Mouse (Mus musculus) urinary bladder, adult 2 months (tissue): ENCODE measurements at regions not wholly inside any gene's neighbourhood (a gene's known extent, or its start where the extent isn't known, plus 50 kb on each side); places are given as distances from the start of the nearest gene placed in this dataset.
"Not testable (repeated sequence)": the region's sequence is repeated elsewhere in the genome, so short reads cannot be mapped to it uniquely, and the experiment has no call there.

Experiments used
- DNase-seq: peaks from one replicate; pipeline ENCODE4 v3.0.0; 2022; ENCODE audit warnings: low spot score

- no peak for DNase-seq
Observed at GRCm38 (mm10) chr6:50822236-50823151, 168.3 kb upstream of the Npvf start.

- DNase-seq = no peak
Observed at GRCm38 (mm10) chr6:50823220-50823910, 169.1 kb upstream of the Npvf start.

GRCm38 (mm10) chr6:50824466-50824865 lies 170.2 kb upstream of the Npvf start:
- DNase-seq = no peak

GRCm38 (mm10) chr6:50831725-50832124 lies 177.5 kb upstream of the Npvf start:
- DNase-seq = no peak

- no peak for DNase-seq
Observed at GRCm38 (mm10) chr6:50835997-50836625, 181.9 kb upstream of the Npvf start.

GRCm38 (mm10) chr6:50840826-50841225 lies 186.6 kb upstream of the Npvf start:
- no peak for DNase-seq

- not testable (repeated sequence) for DNase-seq
Observed at GRCm38 (mm10) chr6:50845246-50845645, 191.0 kb upstream of the Npvf start.

GRCm38 (mm10) chr6:50846740-50847516 lies 192.7 kb upstream of the Npvf start:
- no peak for DNase-seq

- DNase-seq = no peak
Observed at GRCm38 (mm10) chr6:50847548-50847947, 193.3 kb upstream of the Npvf start.

- no peak for DNase-seq
Observed at GRCm38 (mm10) chr6:50859162-50859561, 204.9 kb upstream of the Npvf start.

GRCm38 (mm10) chr6:50877991-50878390 lies 223.8 kb upstream of the Npvf start:
- DNase-seq = no peak

- no peak for DNase-seq
Observed at GRCm38 (mm10) chr6:50882298-50882697, 228.1 kb upstream of the Npvf start.

- DNase-seq = no peak
Observed at GRCm38 (mm10) chr6:50882759-50883158, 228.5 kb upstream of the Npvf start.

- no peak for DNase-seq
Observed at GRCm38 (mm10) chr6:50885031-50885430, 230.8 kb upstream of the Npvf start.

GRCm38 (mm10) chr6:50885771-50886360 lies 231.6 kb upstream of the Npvf start:
- DNase-seq = no peak

- DNase-seq = no peak
Observed at GRCm38 (mm10) chr6:50890370-50891204, 236.3 kb upstream of the Npvf start.

- no peak for DNase-seq
Observed at GRCm38 (mm10) chr6:50891205-50891526, 236.9 kb upstream of the Npvf start.

GRCm38 (mm10) chr6:50898792-50899191 lies 244.6 kb upstream of the Npvf start:
- no peak for DNase-seq

GRCm38 (mm10) chr6:50915166-50916030 lies 261.2 kb upstream of the Npvf start:
- DNase-seq = no peak

- no peak for DNase-seq
Observed at GRCm38 (mm10) chr6:50918248-50918647, 264.0 kb upstream of the Npvf start.
